Mouse (Mus musculus): ENCODE data around the gene Fam81b.

GRCm38 (mm10) chr13:76258766-76259165 is 46.1 kb downstream of the Fam81b start:
- TF ChIP-seq CTCF (conservative IDR thresholded peaks at IDR 0.05; ENCODE audit: low read length) (no peak), NANOG (IDR thresholded peaks at IDR 0.05; ENCODE audit: borderline replicate concordance, low read length) (no peak)

Measured in E14TG2a.4 (cell line).